Mouse (Mus musculus) heart, adult 2 months (tissue): ENCODE data around the gene Ccdc12. TPM values are rescaled to one million over a fixed set of nuclear protein-coding genes. Genes with fewer than 3 reads are reported as not detected.

Experiments used
- DNase-seq, 2 experiments: peaks; one replicate each; pipeline ENCODE4 v3.0.0; 2021
- H3K27ac ChIP-seq: fragments of 200-600 bp; 2 replicates; pipeline ENCODE4 v1.8.1; 2022
- H3K27me3 ChIP-seq: fragments of 200-500 bp; 2 replicates; pipeline ENCODE4 v1.6.1; 2012; ENCODE audit warnings: mild to moderate bottlenecking, low read length, inconsistent platforms, mixed read lengths; ENCODE audit not compliant: control insufficient read depth, insufficient read depth
- H3K36me3 ChIP-seq: fragments of 200-500 bp; 2 replicates; pipeline ENCODE4 v1.6.1; 2012; ENCODE audit warnings: low read length, inconsistent platforms; ENCODE audit not compliant: control insufficient read depth, insufficient read depth
- H3K4me1 ChIP-seq: fragments of 200-500 bp; 2 replicates; pipeline ENCODE4 v1.6.1; 2011; ENCODE audit warnings: low read length; ENCODE audit not compliant: control insufficient read depth, insufficient read depth
- H3K4me3 ChIP-seq: fragments of 200-600 bp; 2 replicates; pipeline ENCODE4 v1.8.1; 2022
- H3K79me2 ChIP-seq: fragments of 200-500 bp; replicated peaks from 2 replicates; pipeline ENCODE4 v1.6.1; 2012; ENCODE audit warnings: mild to moderate bottlenecking, inconsistent platforms, low read length, moderate library complexity, mixed read lengths; ENCODE audit not compliant: control insufficient read depth, insufficient read depth
- H3K9ac ChIP-seq: fragments of 200-500 bp; 2 replicates; pipeline ENCODE4 v1.6.1; 2012; ENCODE audit warnings: low read depth, mild to moderate bottlenecking, control low read depth, inconsistent platforms, low read length, mixed read lengths
- CTCF ChIP-seq: fragments of 200-600 bp; IDR thresholded peaks from 2 replicates; pipeline ENCODE4 v1.8.1; 2022; ENCODE audit warnings: antibody characterized with exemption, mild to moderate bottlenecking, moderate library complexity
- EP300 ChIP-seq: fragments of 200-500 bp; IDR thresholded peaks from 2 replicates; pipeline ENCODE4 v1.6.1; 2011; ENCODE audit warnings: low read depth, low read length, control low read depth; ENCODE audit not compliant: insufficient read depth
- POLR2A ChIP-seq: fragments of 200-500 bp; IDR thresholded peaks from 2 replicates; pipeline ENCODE4 v1.6.1; 2011; ENCODE audit warnings: mild to moderate bottlenecking, low read depth, low read length, control low read depth; ENCODE audit not compliant: insufficient read depth
- WGBS: fragments of 180-500 bp; shearing (Covaris S2); methylation state at CpG from one replicate; pipeline ENCODE4 v1.1.7; 2018; 5-methylcytosine and 5-hydroxymethylcytosine counted together
- intact Hi-C: fragments of 180-260 bp; cut with DNase I; formaldehyde crosslinking; loops from one replicate; pipeline ENCODE4 v1.15.1; 2025
- polyA plus RNA-seq: library from polyadenylated mRNA; depleted of rRNA; stranded (reverse); fragments of >200 nt; gene quantifications from 2 replicates; pipeline ENCODE4 v1.2.3, GENCODE M21; 2012
- total RNA-seq, 2 experiments: library from RNA; stranded (reverse); gene quantifications; 2 replicates each; pipeline ENCODE4 v1.2.3; 2021

Gene Ccdc12
- total and polyA plus RNA-seq, 3 experiments: 54.1 to 94.8 (median 66.1) TPM

DNA sequence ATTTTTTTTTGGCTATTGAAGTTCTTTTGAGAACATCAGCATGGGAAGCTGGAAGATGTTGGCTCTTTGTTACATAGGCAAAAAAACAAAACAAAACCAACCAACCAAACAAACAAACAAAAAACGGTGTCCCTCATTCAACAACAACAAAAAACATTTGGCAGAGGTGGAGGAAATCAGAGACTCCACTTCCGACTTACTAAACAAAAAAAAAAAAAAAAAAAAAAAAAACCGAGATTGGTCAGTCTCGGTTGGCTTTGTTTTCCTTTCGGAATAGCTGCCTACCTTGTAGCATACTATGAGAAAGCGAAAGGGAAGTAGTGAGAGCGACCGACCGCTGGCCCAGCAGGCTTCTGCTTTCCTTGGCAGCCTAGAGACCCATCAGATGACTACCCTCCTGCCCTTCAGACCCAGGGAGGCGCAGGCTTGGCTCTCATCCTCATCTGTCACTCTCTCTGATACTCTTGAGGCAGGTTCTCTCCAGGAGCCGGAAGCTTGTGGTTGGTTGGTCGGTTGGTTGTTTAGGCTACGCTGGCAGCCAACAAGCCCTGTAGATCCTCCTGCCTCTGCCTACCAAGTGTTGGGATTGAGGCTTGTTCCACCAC is 1.3 kb downstream of the Ccdc12 start:
- Histone ChIP-seq H3K27ac (peak overlapping the region; percentile 98), H3K36me3 (no peaks in the 10 kb centered on the region), H3K79me2 (peaks cover 10% of the 10 kb centered on the region), H3K9ac (peak overlapping the region; percentile 24; the same call in 1 of the 2 replicates), H3K27me3 (no peaks in the 10 kb centered on the region), H3K4me3 (peak overlapping the region; percentile 78), H3K4me1 (peaks cover 8% of the 10 kb centered on the region)
- TF ChIP-seq CTCF (no peak), POLR2A (peak; percentile 81), EP300 (peak; percentile 37; the same call in 1 of the 2 replicates)
- intact Hi-C loops: loop anchor here (2.0 kb wide), 1 partner anchor 15 kb away; no protein-coding TSS in a partner anchor
- DNase-seq: peak; percentile 66 to 78
- WGBS: 23% methylated on average over 13 of the region's 13 CpGs

DNA sequence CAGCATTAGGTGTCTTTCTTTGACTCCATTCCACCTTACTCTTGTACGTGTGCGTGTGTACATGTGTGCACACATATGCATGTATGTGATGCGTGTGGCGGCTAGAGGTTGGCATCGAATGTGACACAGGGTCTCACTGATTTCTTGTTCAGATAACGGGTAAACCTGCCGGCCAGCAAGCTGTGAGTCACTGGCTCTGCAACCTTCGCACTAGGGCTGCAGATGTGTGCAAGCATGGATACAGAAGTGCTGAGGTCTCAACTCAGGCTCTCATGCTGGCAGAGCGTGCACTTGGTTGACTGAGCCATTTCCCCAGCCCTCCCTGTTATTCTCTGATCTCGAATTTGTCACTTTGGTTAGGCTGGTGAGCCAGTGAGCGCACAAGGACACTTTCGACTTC is 3.2 kb downstream of the Ccdc12 start:
- Histone ChIP-seq H3K9ac (no peak overlapping the region), H3K36me3 (no peaks in the 10 kb centered on the region), H3K27ac (no peak overlapping the region), H3K4me3 (no peak overlapping the region), H3K4me1 (peaks cover 8% of the 10 kb centered on the region), H3K79me2 (peaks cover 10% of the 10 kb centered on the region), H3K27me3 (no peaks in the 10 kb centered on the region)
- no peak for TF ChIP-seq CTCF
- TF ChIP-seq POLR2A: no peak
- TF ChIP-seq EP300: no peak
- DNase-seq: no peak
- WGBS: 88% methylated on average over 12 of the region's 12 CpGs
- intact Hi-C loops: no loop called here

DNA sequence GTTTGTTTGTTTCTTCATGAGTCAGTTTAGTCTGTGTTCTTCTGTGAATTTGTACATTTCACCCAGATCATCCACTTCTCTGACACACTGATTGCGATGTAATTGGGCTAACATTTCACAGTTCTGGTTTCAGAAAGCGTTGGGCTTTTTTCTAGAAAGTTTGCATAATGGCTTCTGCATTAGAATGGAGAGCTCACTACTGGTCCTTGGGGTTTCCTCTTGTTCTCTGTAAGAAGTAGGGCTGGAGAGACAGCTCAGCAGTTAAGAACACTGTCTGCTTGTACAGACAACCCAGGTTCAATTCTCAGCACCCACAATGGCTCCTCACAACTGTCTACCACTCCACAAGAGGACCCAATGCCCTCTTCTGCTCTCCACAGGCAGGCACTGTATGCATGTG is 3.9 kb downstream of the Ccdc12 start:
- peaks cover 8% of the 10 kb centered on the region for H3K4me1 ChIP-seq
- no peak overlapping the region for H3K4me3 ChIP-seq
- intact Hi-C loops: no loop called here
- TF ChIP-seq POLR2A (no peak), CTCF (no peak), EP300 (no peak)
- WGBS: 96% methylated on average over 2 of the region's 2 CpGs
- no peak overlapping the region for H3K9ac ChIP-seq
- no peak overlapping the region for H3K27ac ChIP-seq
- H3K27me3 ChIP-seq: no peaks in the 10 kb centered on the region
- H3K79me2 ChIP-seq: peaks cover 10% of the 10 kb centered on the region
- no peak for DNase-seq
- H3K36me3 ChIP-seq: no peaks in the 10 kb centered on the region

DNA sequence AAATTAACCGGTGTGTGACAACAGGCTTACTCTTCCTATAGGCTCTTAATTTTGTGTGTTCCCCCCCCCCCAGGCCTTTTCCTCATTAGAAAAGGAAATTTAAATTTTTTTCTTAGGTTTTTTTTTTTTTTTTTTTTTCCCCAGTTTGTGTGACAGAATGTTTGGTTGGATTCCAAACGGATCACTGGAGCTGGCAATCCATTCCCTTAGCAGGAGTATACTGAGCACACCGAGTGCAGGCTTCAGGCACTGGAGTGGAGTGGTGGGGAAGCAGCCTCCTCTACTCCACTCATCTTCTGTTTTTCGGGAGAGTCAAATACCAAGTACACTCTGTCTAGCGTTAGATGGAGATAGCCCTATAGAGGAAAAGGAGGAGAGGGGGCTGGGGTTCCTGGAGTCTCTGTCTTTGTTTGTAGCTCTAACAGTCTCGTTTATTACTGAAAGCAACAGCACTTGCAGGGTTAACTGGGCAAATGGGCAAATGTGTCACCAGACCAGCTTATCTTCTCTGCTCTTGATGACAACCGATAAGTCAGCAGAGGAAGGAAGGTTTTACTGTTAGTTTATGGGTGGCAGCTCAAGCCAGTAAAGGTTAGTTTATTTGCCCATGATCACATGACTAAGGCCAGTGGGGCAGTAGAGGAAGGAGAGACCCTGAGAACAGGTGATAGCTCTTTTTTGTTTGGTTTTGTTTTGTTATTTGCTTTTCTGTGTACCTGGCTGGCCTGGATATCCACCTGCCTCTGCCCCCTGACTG is 4.7 kb downstream of the Ccdc12 start:
- Histone ChIP-seq H3K9ac (no peak overlapping the region), H3K36me3 (no peaks in the 10 kb centered on the region), H3K4me3 (no peak overlapping the region), H3K27ac (no peak overlapping the region), H3K27me3 (no peaks in the 10 kb centered on the region), H3K4me1 (peaks cover 7% of the 10 kb centered on the region), H3K79me2 (peaks cover 10% of the 10 kb centered on the region)
- WGBS: 47% methylated on average over 7 of the region's 7 CpGs
- TF ChIP-seq EP300 (no peak), CTCF (no peak), POLR2A (no peak)
- intact Hi-C loops: no loop called here
- DNase-seq: no peak

DNA sequence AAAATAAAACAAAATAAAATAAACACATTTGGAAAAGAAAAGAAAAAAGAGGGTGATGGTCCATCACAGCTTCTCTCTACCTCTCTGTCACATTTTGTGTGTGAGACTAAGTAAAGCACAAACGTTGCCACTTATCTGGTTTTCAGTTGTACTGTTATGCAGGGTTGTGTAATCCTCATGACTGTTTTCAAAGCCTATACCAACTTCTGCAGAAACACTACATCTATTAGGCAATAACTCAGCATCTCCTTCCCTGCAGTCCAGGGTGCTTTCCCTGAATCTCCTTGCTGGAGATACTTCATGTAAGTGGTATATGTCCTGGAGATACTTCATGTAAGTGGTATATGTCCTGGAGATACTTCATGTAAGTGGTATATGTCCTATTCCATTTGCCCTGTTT is 6.5 kb downstream of the Ccdc12 start:
- Histone ChIP-seq H3K79me2 (peaks cover 14% of the 10 kb centered on the region), H3K4me3 (no peak overlapping the region), H3K27ac (no peak overlapping the region), H3K9ac (no peak overlapping the region), H3K36me3 (no peaks in the 10 kb centered on the region; the same call in 1 of the 2 replicates), H3K27me3 (no peaks in the 10 kb centered on the region), H3K4me1 (peaks cover 18% of the 10 kb centered on the region)
- WGBS: 57% methylated on average over 1 of the region's 1 CpGs
- DNase-seq: no peak
- intact Hi-C loops: no loop called here
- TF ChIP-seq POLR2A: no peak
- no peak for TF ChIP-seq EP300
- TF ChIP-seq CTCF: no peak

DNA sequence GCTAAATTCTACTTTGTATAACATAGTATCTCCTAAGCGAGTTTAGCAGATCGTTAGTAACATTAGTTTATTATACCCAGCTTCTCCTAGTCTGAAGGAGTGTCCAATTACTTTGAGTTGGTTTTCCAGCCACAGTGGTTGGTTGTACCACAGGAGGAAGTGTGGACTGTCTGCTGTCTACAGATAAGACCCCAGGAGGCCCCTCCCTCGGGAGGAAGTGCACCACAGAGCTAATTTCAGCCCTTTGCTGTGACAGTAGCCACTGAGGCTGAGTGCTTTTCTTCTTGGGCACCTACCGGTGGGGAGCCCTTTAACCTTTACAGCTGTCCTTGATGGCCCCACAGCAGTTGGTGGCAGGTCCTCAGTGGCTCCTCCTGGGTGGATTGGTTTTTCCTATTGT is 9.6 kb downstream of the Ccdc12 start:
- Histone ChIP-seq H3K4me3 (no peak overlapping the region), H3K27ac (peak overlapping the region; percentile 78), H3K9ac (no peak overlapping the region), H3K36me3 (no peaks in the 10 kb centered on the region; the same call in 1 of the 2 replicates), H3K4me1 (peaks cover 28% of the 10 kb centered on the region), H3K27me3 (no peaks in the 10 kb centered on the region), H3K79me2 (peaks cover 17% of the 10 kb centered on the region)
- TF ChIP-seq EP300 (peak; percentile 76; the same call in 1 of the 2 replicates), POLR2A (peak; percentile 69), CTCF (no peak)
- DNase-seq: peak; percentile 50 to 74
- 22% methylated on average over 4 of the region's 4 CpGs for WGBS
- intact Hi-C loops: no loop called here
